Mouse (Mus musculus) liver, adult 2 months (tissue): ENCODE measurements at regions not wholly inside any gene's neighbourhood (a gene's known extent, or its start where the extent isn't known, plus 50 kb on each side); places are given as distances from the start of the nearest gene placed in this dataset.
"Not testable (repeated sequence)": the region's sequence is repeated elsewhere in the genome, so short reads cannot be mapped to it uniquely, and the experiment has no call there.

Source experiments
- DNase-seq: peaks from one replicate; pipeline ENCODE4 v3.0.0-alpha.2; 2011; ENCODE audit warnings: low read depth, low spot score; ENCODE audit errors: extremely low read depth
- H3K27ac ChIP-seq: fragments of 200-500 bp; replicated peaks from 2 replicates; pipeline ENCODE4 v1.5.1; 2012; ENCODE audit warnings: low read depth, mild to moderate bottlenecking, control low read depth, inconsistent platforms, low read length; ENCODE audit not compliant: insufficient read depth
- H3K27me3 ChIP-seq: fragments of 200-500 bp; 2 replicates; pipeline ENCODE4 v1.6.1; 2012; ENCODE audit warnings: mild to moderate bottlenecking, moderate library complexity, low read length, inconsistent platforms; ENCODE audit not compliant: control insufficient read depth, insufficient read depth
- H3K36me3 ChIP-seq: fragments of 200-500 bp; 2 replicates; pipeline ENCODE4 v1.6.1; 2012; ENCODE audit warnings: low read length, inconsistent platforms; ENCODE audit not compliant: control insufficient read depth, insufficient read depth
- H3K4me1 ChIP-seq: fragments of 200-500 bp; 2 replicates; pipeline ENCODE4 v1.6.1; 2011; ENCODE audit warnings: low read length; ENCODE audit not compliant: control insufficient read depth, insufficient read depth
- H3K4me3 ChIP-seq: fragments of 200-500 bp; 2 replicates; pipeline ENCODE4 v1.5.1; 2011; ENCODE audit warnings: low read depth, mild to moderate bottlenecking, control low read depth, low read length, moderate library complexity; ENCODE audit not compliant: insufficient read depth
- H3K79me2 ChIP-seq: fragments of 200-500 bp; 2 replicates; pipeline ENCODE4 v1.6.1; 2012; ENCODE audit warnings: inconsistent platforms, mild to moderate bottlenecking, low read length, moderate library complexity; ENCODE audit not compliant: control insufficient read depth, insufficient read depth
- H3K9ac ChIP-seq: fragments of 200-500 bp; 2 replicates; pipeline ENCODE4 v1.6.1; 2012; ENCODE audit warnings: low read depth, mild to moderate bottlenecking, control low read depth, inconsistent platforms, low read length
- CTCF ChIP-seq: fragments of 200-500 bp; IDR thresholded peaks from 2 replicates; pipeline ENCODE4 v1.5.1; 2011; ENCODE audit warnings: low read depth, low read length, control low read depth
- POLR2A ChIP-seq: fragments of 200-500 bp; IDR thresholded peaks from 2 replicates; pipeline ENCODE4 v1.6.1; 2011; ENCODE audit warnings: low read length, control low read depth; ENCODE audit not compliant: insufficient read depth; ENCODE audit errors: extremely low read depth
- WGBS: fragments of 180-500 bp; shearing (Covaris S2); methylation state at CpG from one replicate; pipeline ENCODE4 v1.1.7; 2018; 5-methylcytosine and 5-hydroxymethylcytosine counted together

DNA sequence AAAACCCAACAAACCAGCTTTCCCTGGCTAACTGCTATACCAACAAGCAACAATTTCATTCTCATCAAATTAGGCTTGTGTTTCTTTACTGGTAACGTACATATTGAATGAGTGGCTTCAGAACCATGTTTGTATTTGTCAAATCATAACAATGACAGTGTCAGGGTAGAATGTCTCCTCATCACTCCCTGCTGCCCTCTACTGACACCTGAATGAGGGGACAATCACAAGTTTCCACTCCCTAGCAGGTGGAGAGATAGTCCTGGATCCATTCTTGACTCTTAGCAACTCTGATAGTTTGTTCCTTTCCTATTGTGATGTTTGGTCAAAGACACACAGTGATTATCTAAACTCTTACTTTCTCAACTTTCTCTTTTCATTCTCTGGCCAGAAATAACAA lies 140.4 kb upstream of the Fam3c start:
- TF ChIP-seq CTCF (peak; percentile 5; the same call in 1 of the 2 replicates), POLR2A (no peak)
- 78% methylated on average over 1 of the region's 1 CpGs for WGBS
- no peak overlapping the region for H3K27ac ChIP-seq
- no peaks in the 10 kb centered on the region for H3K27me3 ChIP-seq
- no peak for DNase-seq
- H3K4me3 ChIP-seq, result no peak overlapping the region
- H3K79me2 ChIP-seq, result no peaks in the 10 kb centered on the region
- H3K4me1 ChIP-seq, result peaks cover 2% of the 10 kb centered on the region; the same call in 1 of the 2 replicates
- no peaks in the 10 kb centered on the region for H3K36me3 ChIP-seq
- H3K9ac ChIP-seq, result no peak overlapping the region

DNA sequence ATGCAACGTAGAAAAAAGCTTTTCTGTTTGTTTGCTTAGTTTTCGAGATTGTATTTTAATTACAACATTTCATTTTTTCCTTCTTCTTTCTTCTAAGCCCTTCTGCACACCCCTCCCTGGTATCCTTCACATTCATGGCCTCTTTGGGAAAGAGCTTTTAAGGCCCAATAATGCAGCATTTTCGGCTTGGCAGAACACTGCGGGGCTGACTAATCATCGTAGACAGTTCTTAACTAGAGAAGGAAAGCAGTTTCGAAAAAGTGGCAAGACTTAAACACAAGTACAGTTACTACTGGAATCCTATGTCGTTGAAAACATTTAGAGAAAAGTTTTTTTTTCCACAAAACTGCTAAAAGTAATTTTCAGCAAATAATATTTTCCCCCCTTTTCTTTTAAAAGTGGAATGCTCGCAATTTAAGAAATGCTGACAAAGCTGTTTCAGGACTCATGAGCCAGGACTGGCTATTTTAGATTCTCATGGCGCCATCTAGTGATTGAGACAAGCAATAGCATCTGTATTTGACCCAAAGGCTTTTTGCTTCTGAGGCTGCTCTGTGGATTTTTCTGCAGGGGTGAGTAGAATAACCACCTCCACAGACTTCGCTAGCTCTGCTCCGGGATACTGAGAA lies 137.7 kb upstream of the Fam3c start:
- H3K27me3 ChIP-seq, result no peaks in the 10 kb centered on the region
- DNase-seq, result peak; percentile 72
- H3K4me3 ChIP-seq, result peak overlapping the region; percentile 40; the same call in 1 of the 2 replicates
- H3K36me3 ChIP-seq, result no peaks in the 10 kb centered on the region
- TF ChIP-seq CTCF, result peak; percentile 36; the same call in 1 of the 2 replicates
- TF ChIP-seq POLR2A, result no peak
- H3K4me1 ChIP-seq, result peaks cover 6% of the 10 kb centered on the region
- no peaks in the 10 kb centered on the region for H3K79me2 ChIP-seq
- no peak overlapping the region for H3K27ac ChIP-seq
- 27% methylated on average over 11 of the region's 11 CpGs for WGBS
- no peak overlapping the region for H3K9ac ChIP-seq

DNA sequence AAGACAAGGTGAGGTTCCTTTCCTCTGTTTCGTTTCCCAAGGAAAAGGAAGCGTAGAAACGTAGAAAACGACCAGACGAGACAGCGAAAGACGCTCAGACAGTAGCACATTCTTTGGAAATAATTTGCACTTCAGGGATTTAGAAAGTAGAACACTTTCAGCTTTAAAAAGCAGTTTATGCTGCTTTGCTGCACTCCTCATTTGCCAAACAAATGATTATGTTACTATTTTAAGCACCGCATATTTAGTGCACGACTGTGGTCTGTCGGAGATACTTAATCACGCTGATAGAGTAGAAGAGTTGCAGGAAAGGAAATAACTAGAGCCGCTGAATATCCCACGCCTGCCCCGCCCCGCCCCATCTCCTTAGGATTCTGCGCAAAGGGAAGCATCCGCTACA lies 136.9 kb upstream of the Fam3c start:
- no peak for DNase-seq
- Histone ChIP-seq H3K27me3 (no peaks in the 10 kb centered on the region), H3K27ac (no peak overlapping the region), H3K79me2 (no peaks in the 10 kb centered on the region), H3K9ac (no peak overlapping the region), H3K4me1 (peaks cover 6% of the 10 kb centered on the region), H3K4me3 (no peak overlapping the region), H3K36me3 (no peaks in the 10 kb centered on the region)
- TF ChIP-seq POLR2A (no peak), CTCF (no peak)
- 89% methylated on average over 17 of the region's 17 CpGs for WGBS

DNA sequence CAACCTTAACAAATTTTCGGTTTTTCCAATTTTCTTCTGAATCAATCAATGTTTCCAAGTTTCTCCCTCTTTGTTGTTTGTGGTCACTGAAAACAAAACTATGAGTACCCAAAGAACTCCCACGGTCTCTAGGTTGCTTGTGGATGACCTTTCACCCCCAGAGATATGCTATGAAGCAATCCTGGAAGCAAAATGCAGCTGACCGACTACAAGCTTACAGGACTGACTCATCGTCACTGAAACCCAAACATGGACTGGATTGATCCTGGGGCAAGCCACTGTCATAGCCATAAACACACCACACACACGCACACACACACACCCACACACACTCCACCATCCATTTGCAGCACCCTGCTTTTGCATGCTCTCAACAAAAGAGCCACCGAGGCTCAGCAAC lies 134.7 kb upstream of the Fam3c start:
- Histone ChIP-seq H3K4me3 (no peak overlapping the region), H3K27me3 (no peaks in the 10 kb centered on the region), H3K4me1 (peaks cover 6% of the 10 kb centered on the region), H3K9ac (no peak overlapping the region), H3K27ac (no peak overlapping the region), H3K79me2 (no peaks in the 10 kb centered on the region), H3K36me3 (no peaks in the 10 kb centered on the region)
- peak; percentile 73 for DNase-seq
- 27% methylated on average over 6 of the region's 6 CpGs for whole genome bisulfite sequencing
- no peak for TF ChIP-seq POLR2A
- no peak for TF ChIP-seq CTCF

DNA sequence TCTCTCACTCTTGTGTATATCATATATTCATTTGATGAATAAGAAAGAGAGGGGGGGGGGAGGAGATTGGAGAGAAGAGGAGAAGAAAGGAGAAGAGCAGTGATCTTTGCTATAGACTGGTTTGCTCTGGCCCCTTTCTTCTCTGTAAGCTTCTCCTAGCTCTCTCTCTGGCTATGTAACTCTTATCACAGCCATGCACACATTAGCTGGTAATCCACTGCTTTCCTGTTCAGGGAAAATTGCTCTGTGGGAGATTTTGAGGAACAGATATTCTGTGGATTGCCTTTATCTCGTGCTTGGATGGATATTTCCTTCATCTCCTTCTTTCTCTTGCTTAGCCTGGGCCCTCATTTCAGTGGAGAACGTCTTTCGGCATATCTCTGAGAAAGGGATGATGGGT lies 131.4 kb upstream of the Fam3c start:
- Histone ChIP-seq H3K9ac (no peak overlapping the region), H3K79me2 (no peaks in the 10 kb centered on the region), H3K4me1 (peaks cover 4% of the 10 kb centered on the region), H3K27me3 (no peaks in the 10 kb centered on the region), H3K4me3 (no peak overlapping the region), H3K27ac (no peak overlapping the region), H3K36me3 (no peaks in the 10 kb centered on the region)
- no peak for DNase-seq
- TF ChIP-seq POLR2A (no peak), CTCF (no peak)
- WGBS, result 80% methylated on average over 3 of the region's 3 CpGs

DNA sequence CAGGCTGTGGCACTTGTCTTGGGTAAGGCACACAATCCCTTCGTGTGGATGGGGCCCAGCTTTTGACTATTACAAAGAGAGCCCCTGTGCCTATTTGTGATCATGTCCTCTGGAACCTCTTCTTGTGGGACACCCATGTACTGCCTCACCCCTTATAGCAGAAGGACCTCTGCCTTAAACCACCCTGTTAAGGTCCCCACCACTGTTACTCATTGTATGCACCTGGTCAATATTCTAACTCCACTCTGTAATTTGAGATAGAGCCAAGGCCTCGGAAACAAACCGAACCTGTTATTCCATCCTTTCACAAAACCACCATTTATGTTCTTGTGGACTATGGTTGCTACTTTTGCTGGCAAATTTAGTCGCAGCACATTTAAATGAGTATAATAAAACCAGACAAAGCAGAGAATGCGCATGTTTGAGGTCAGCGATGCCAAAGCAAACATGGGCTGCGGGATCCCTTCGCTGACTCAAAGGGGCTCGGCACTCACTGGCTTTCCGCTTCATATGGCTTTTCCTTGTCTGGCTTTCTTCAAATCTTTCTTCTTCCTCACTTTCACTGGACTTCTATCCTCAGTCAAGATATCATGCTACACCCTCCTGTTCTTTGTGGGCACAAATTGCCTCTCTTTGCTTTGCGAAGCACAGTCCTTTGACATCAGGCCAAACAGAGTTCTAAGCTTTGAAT lies 129.9 kb upstream of the Fam3c start:
- no peaks in the 10 kb centered on the region for H3K27me3 ChIP-seq
- H3K79me2 ChIP-seq, result no peaks in the 10 kb centered on the region
- TF ChIP-seq POLR2A (no peak), CTCF (no peak)
- peaks cover 1% of the 10 kb centered on the region for H3K4me1 ChIP-seq
- no peaks in the 10 kb centered on the region for H3K36me3 ChIP-seq
- H3K27ac ChIP-seq, result no peak overlapping the region
- no peak overlapping the region for H3K9ac ChIP-seq
- no peak overlapping the region for H3K4me3 ChIP-seq
- no peak for DNase-seq
- 79% methylated on average over 11 of the region's 11 CpGs for WGBS

DNA sequence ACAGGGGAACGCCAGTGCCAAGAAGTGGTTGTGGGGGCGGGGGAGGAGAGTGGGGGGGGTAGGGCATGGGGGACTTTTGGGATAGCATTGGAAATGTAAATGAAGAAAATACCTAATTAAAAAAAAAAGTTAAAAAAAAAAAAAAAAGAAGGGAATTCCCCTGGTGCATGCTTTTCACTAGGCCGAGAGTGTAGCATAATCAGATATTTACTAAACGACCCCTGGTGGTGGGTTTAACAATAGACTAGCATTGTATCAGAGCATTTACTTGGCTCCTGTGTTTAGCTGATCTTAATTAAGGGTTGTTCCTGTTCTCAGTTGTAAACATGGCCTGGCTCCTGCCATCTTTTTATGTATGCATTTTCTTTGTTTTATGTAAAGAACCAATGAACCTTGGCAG lies 126.2 kb upstream of the Fam3c start:
- H3K4me3 ChIP-seq, H3K36me3 ChIP-seq, H3K4me1 ChIP-seq, H3K9ac ChIP-seq, H3K27me3 ChIP-seq, H3K27ac ChIP-seq, DNase-seq, H3K79me2 ChIP-seq: not testable (repeated sequence)
- WGBS, result 87% methylated on average over 4 of the region's 4 CpGs
